Mouse (Mus musculus): ENCODE measurements around the gene Sox6.

DNA sequence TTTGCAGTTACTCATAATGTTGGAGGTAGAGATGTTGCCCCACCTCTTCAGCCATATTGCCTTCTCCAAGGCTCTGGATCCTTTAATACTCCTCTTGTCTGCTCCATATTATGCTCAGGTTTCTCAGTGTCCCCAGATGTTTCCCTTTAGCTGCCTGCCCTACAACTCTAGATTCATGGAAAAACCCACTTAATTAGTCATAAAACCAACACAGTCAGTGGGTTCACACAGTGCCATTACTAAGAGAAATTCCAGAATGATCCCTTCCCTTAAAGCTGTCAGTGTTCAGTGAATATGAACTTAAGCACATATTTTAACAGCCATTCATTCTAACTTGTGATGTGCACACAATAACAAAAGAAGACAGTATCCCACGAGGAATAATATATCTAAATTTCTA lies 101.7 kb downstream of the Sox6 start:
- TF ChIP-seq MYC (IDR thresholded peaks at IDR 0.05; ENCODE audit: low read depth, low read length) (no peak), POLR2A (IDR thresholded peaks at IDR 0.05; ENCODE audit: low read depth, low read length) (no peak), CTCF (conservative IDR thresholded peaks at IDR 0.05 in 1 of 2, IDR thresholded peaks at IDR 0.05 in 1 of 2; ENCODE audit: low read depth in 2 of 2, low read length in 2 of 2) (no peak), MXI1 (IDR thresholded peaks at IDR 0.05; ENCODE audit: low read depth, low read length) (no peak), MAFK (IDR thresholded peaks at IDR 0.05; ENCODE audit: insufficient replicate concordance, low read length) (no peak), USF2 (conservative IDR thresholded peaks at IDR 0.05; ENCODE audit: low read depth, low read length) (no peak), RAD21 (IDR thresholded peaks at IDR 0.05; ENCODE audit: low read depth, low read length) (no peak), CHD1 (IDR thresholded peaks at IDR 0.05; ENCODE audit: low read depth, low read length) (no peak), TBP (conservative IDR thresholded peaks at IDR 0.05; ENCODE audit: low read depth, low read length) (no peak), MAX (IDR thresholded peaks at IDR 0.05; ENCODE audit: low read length) (no peak), TCF12 (IDR thresholded peaks at IDR 0.05; ENCODE audit: low read depth, low read length) (no peak), EP300 (IDR thresholded peaks at IDR 0.05; ENCODE audit: low read length) (no peak), SMC3 (IDR thresholded peaks at IDR 0.05; ENCODE audit: low read depth, low read length) (no peak), BHLHE40 (IDR thresholded peaks at IDR 0.05; ENCODE audit: low read depth, low read length) (no peak)
